Mouse (Mus musculus): ENCODE results near the gene Stx8. TPM values are rescaled to one million over a fixed set of nuclear protein-coding genes. Genes with fewer than 3 reads are reported as not detected.

Stx8 gene
- total and polyA plus RNA-seq, 2 experiments from 2014 or later: 10.8 to 65.8 TPM

GRCm38 (mm10) chr11:67948229-67948628, 17.8 kb upstream of the Stx8 start:
- Histone ChIP-seq H3K9ac (replicated peaks; ENCODE audit: low read length) (no peak overlapping the region), H3K4me2 (ENCODE audit: low read depth, low read length) (no peak overlapping the region), H3K9me3 (ENCODE audit: low read length) (no peaks in the 10 kb centered on the region), H3K27me3 (ENCODE audit: insufficient read depth, low read length) (no peaks in the 10 kb centered on the region), H3K4me1 (ENCODE audit: insufficient read depth, low read length) (no peaks in the 10 kb centered on the region), H3K27ac (no peak overlapping the region), H3K4me3 (ENCODE audit: low read length) (no peak overlapping the region), H3K36me3 (ENCODE audit: insufficient read depth, low read length) (no peaks in the 10 kb centered on the region)
- ATAC-seq (no peak), DNase-seq (ENCODE audit: low spot score) (no peak)
- TF ChIP-seq CTCF (IDR thresholded peaks at IDR 0.05; ENCODE audit: low read depth): no peak
- 55% methylated on average over 3 of the region's 3 CpGs for WGBS

DNA sequence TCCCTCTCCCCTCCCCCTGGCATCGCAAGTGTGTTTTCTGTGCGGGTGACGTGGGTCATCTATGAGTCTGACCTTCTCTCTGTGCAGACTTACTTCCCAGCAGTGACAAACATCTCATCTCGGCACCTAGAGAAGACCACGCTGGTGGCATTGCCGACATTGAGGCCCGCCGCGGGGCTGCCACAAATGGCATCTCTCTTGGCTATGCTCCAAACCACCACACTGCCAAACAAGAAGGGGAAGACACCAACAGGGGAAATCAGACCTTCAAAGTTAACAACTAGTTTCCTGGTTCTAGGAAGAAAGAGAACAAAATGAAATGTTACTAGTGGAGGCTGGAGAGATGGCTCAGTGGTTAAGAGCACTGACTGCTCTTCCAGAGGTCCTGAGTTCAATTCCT, 16.5 kb upstream of the Stx8 start:
- no peaks in the 10 kb centered on the region for H3K36me3 ChIP-seq (ENCODE audit: insufficient read depth, low read length)
- H3K9ac ChIP-seq (replicated peaks; ENCODE audit: low read length): no peak overlapping the region
- no peak overlapping the region for H3K4me3 ChIP-seq (ENCODE audit: low read length)
- 68% methylated on average over 9 of the region's 9 CpGs for WGBS
- no peaks in the 10 kb centered on the region for H3K27me3 ChIP-seq (ENCODE audit: insufficient read depth, low read length)
- no peaks in the 10 kb centered on the region for H3K9me3 ChIP-seq (ENCODE audit: low read length)
- H3K4me2 ChIP-seq (ENCODE audit: low read depth, low read length): no peak overlapping the region
- no peak overlapping the region for H3K27ac ChIP-seq
- no peaks in the 10 kb centered on the region for H3K4me1 ChIP-seq (ENCODE audit: insufficient read depth, low read length)
- ATAC-seq (no peak), DNase-seq (ENCODE audit: low spot score) (no peak)
- TF ChIP-seq CTCF (IDR thresholded peaks at IDR 0.05; ENCODE audit: low read depth): no peak

GRCm38 (mm10) chr11:67953604-67954003, 12.4 kb upstream of the Stx8 start:
- no peak for TF ChIP-seq CTCF (IDR thresholded peaks at IDR 0.05; ENCODE audit: low read depth)
- Histone ChIP-seq H3K4me2 (ENCODE audit: low read depth, low read length) (no peak overlapping the region), H3K27ac (no peak overlapping the region), H3K36me3 (ENCODE audit: insufficient read depth, low read length) (no peaks in the 10 kb centered on the region), H3K4me1 (ENCODE audit: insufficient read depth, low read length) (no peaks in the 10 kb centered on the region), H3K27me3 (ENCODE audit: insufficient read depth, low read length) (no peaks in the 10 kb centered on the region), H3K9me3 (ENCODE audit: low read length) (no peaks in the 10 kb centered on the region), H3K9ac (replicated peaks; ENCODE audit: low read length) (no peak overlapping the region), H3K4me3 (ENCODE audit: low read length) (no peak overlapping the region)
- DNase-seq (ENCODE audit: low spot score) (no peak), ATAC-seq (no peak)
- 90% methylated on average over 5 of the region's 5 CpGs for WGBS

GRCm38 (mm10) chr11:67954413-67954812, 11.6 kb upstream of the Stx8 start:
- no peak for TF ChIP-seq CTCF (IDR thresholded peaks at IDR 0.05; ENCODE audit: low read depth)
- no peak for ATAC-seq
- Histone ChIP-seq H3K27ac (no peak overlapping the region), H3K27me3 (ENCODE audit: insufficient read depth, low read length) (no peaks in the 10 kb centered on the region), H3K9me3 (ENCODE audit: low read length) (no peaks in the 10 kb centered on the region), H3K4me2 (ENCODE audit: low read depth, low read length) (no peak overlapping the region), H3K4me1 (ENCODE audit: insufficient read depth, low read length) (no peaks in the 10 kb centered on the region), H3K4me3 (ENCODE audit: low read length) (no peak overlapping the region), H3K36me3 (ENCODE audit: insufficient read depth, low read length) (no peaks in the 10 kb centered on the region), H3K9ac (replicated peaks; ENCODE audit: low read length) (no peak overlapping the region)
- 91% methylated on average over 6 of the region's 6 CpGs for WGBS
- DNase-seq (ENCODE audit: low spot score): no peak

- peak; percentile 27; the same call in 1 of the 2 replicates for TF ChIP-seq CTCF (IDR thresholded peaks at IDR 0.05; ENCODE audit: low read depth)
- no peak overlapping the region for H3K4me3 ChIP-seq (ENCODE audit: low read length)
- H3K9me3 ChIP-seq (ENCODE audit: low read length): no peaks in the 10 kb centered on the region
- no peak overlapping the region for H3K27ac ChIP-seq
- no peaks in the 10 kb centered on the region for H3K36me3 ChIP-seq (ENCODE audit: insufficient read depth, low read length)
- 0 out of 2 replicates have a peak, but pooled peaks cover 10% of the 10 kb centered on the region for H3K4me1 ChIP-seq (ENCODE audit: insufficient read depth, low read length)
- H3K4me2 ChIP-seq (ENCODE audit: low read depth, low read length): no peak overlapping the region
- H3K27me3 ChIP-seq (ENCODE audit: insufficient read depth, low read length): no peaks in the 10 kb centered on the region
- H3K9ac ChIP-seq (replicated peaks; ENCODE audit: low read length): no peak overlapping the region
- WGBS: 76% methylated on average over 6 of the region's 6 CpGs
- DNase-seq (ENCODE audit: low spot score) (no peak), ATAC-seq (no peak)
Measured at GRCm38 (mm10) chr11:67964110-67964509, 1.9 kb upstream of the Stx8 start.

DNA sequence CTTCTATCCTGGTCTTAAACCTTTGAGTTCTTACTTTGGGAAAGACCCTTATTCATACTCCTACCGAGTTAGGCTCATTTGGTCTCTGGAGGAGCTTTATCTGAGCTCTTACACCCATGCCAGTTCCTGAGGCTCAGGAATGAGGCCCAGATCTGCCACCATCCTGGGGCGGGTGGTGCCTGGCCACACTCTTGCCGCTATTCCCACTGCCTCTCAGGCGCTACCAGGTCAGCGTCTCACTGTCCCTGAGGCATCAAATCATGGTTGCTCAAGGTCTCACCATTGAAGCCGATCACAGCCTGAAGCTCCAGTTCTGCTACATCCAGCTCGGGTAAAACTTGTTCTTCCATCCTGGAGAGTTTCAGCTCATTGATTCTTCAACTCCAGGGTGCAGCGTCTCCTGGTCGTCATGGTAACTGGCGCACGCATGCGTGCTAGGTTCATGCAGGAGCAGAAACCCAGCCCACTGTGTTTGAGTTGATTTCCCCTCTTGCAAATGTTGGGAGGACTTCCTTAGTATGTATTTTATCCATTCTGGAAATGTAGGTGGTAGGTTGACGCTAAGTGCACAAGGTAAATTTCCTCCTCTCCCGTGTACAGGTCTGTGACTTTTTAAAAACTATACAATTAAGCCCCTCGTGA, 630 bp upstream of the Stx8 start, which contains the start of gene Cfap52:
Gene Cfap52, minus strand, starts transcription at position 410 of the 642 bp plus-strand sequence.
- WGBS: 8% methylated on average over 15 of the region's 15 CpGs
- Histone ChIP-seq H3K36me3 (ENCODE audit: insufficient read depth, low read length) (no peaks in the 10 kb centered on the region), H3K4me3 (ENCODE audit: low read length) (peak within 1 kb of the TSS; percentile 86), H3K9me3 (ENCODE audit: low read length) (no peaks in the 10 kb centered on the region), H3K9ac (replicated peaks; ENCODE audit: low read length) (peak within 1 kb of the TSS; percentile 82), H3K4me1 (ENCODE audit: insufficient read depth, low read length) (0 out of 2 replicates have a peak, but pooled peaks cover 10% of the 10 kb centered on the region), H3K27ac (0 out of 2 replicates have a peak within 1 kb of the TSS, but pooled peaks have one; percentile 28), H3K27me3 (ENCODE audit: insufficient read depth, low read length) (no peaks in the 10 kb centered on the region), H3K4me2 (ENCODE audit: low read depth, low read length) (peak within 1 kb of the TSS; percentile 96)
- ATAC-seq: peak; percentile 76
- TF ChIP-seq CTCF (IDR thresholded peaks at IDR 0.05; ENCODE audit: low read depth): no peak
- peak; percentile 93 for DNase-seq (ENCODE audit: low spot score)

DNA sequence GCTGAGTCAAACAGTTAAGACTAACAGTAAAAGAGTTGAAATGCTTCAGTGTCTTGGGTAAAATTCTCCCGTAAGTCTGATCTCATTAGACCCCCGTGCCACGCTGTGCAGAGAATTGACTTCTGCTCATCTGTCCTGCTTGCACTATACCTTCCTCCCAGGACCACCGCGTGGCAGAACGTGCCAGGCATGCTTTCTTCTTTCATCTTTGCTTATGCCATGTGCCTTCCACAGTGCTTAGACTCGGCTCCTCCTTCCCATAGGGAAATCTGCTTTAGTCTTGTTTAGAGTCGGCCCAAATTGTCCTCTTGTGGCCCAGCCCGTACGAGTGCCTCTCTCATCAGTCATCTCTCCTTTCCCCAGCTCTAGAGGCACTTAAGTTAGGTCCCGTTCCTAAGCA, 1.8 kb downstream of the Stx8 start:
- H3K4me1 ChIP-seq (ENCODE audit: insufficient read depth, low read length): 0 out of 2 replicates have a peak, but pooled peaks cover 10% of the 10 kb centered on the region
- no peak for TF ChIP-seq CTCF (IDR thresholded peaks at IDR 0.05; ENCODE audit: low read depth)
- 66% methylated on average over 11 of the region's 11 CpGs for WGBS

More for the DNA sequence above, 1.8 kb downstream of the Stx8 start:
- Histone ChIP-seq H3K4me2 (ENCODE audit: low read depth, low read length) (no peak overlapping the region), H3K9ac (replicated peaks; ENCODE audit: low read length) (no peak overlapping the region), H3K27me3 (ENCODE audit: insufficient read depth, low read length) (no peaks in the 10 kb centered on the region), H3K4me3 (ENCODE audit: low read length) (no peak overlapping the region), H3K9me3 (ENCODE audit: low read length) (no peaks in the 10 kb centered on the region), H3K27ac (no peak overlapping the region), H3K36me3 (ENCODE audit: insufficient read depth, low read length) (no peaks in the 10 kb centered on the region)
- DNase-seq (ENCODE audit: low spot score): no peak
- no peak for ATAC-seq

Measured in hindbrain, postnatal 0 days (tissue).